Mouse (Mus musculus): Measurements from ENCODE around the gene Orai3.

- TF ChIP-seq CTCF (IDR thresholded peaks at IDR 0.05; ENCODE audit: low read depth, low read length), result no peak
- TF ChIP-seq GATA1 (IDR thresholded peaks at IDR 0.05; ENCODE audit: borderline replicate concordance, low read length), result no peak
- TF ChIP-seq TAL1 (conservative IDR thresholded peaks at IDR 0.05; ENCODE audit: low read depth, low read length), result no peak
- TF ChIP-seq GATA2 (IDR thresholded peaks at IDR 0.05; ENCODE audit: borderline replicate concordance, low read depth, low read length), result no peak
- TF ChIP-seq POLR2AphosphoS5 (IDR thresholded peaks at IDR 0.05; ENCODE audit: insufficient replicate concordance, low read depth, low read length), result no peak
These were observed 48.2 kb downstream of the Orai3 start for GRCm38 (mm10) chr7:127817776-127818175.

All from G1E (cell line).